Mouse (Mus musculus): ENCODE results near the gene Map2. TPM values are rescaled to one million over a fixed set of nuclear protein-coding genes. Genes with fewer than 3 reads are reported as not detected.
A peak's percentile ranks its signal among the peaks of the same experiment; 100 is the strongest.

The Map2 gene
- 1 to 10 TPM; 3.3 to 4.0 TPM for total RNA-seq (2021)
- long read RNA-seq, experiment 1, partial matches to known transcripts = 0 of 1 reads
- long read RNA-seq, experiment 1, other reads (novel, unspliced or antisense) = 1 of 1 reads
- long read RNA-seq, experiment 2, partial matches to known transcripts = 0 of 1 reads
- long read RNA-seq, experiment 2, other reads (novel, unspliced or antisense) = 1 of 1 reads

GRCm38 (mm10) chr1:66175041-66175665 lies at the start of gene Map2:
Gene Map2 (plus strand): TSS chr1:66175273.
- peak; percentile 86 for DNase-seq

- no peak for DNase-seq
Measured at GRCm38 (mm10) chr1:66133014-66133413, 42.1 kb upstream of the Map2 start.

- no peak for DNase-seq
Measured at GRCm38 (mm10) chr1:66135324-66135723, 39.7 kb upstream of the Map2 start.

- no peak for DNase-seq
Measured at GRCm38 (mm10) chr1:66140686-66141085, 34.4 kb upstream of the Map2 start.

GRCm38 (mm10) chr1:66145180-66145579 lies 29.9 kb upstream of the Map2 start:
- no peak for DNase-seq

- DNase-seq = no peak
Measured at GRCm38 (mm10) chr1:66148825-66149514, 26.1 kb upstream of the Map2 start.

GRCm38 (mm10) chr1:66150806-66151205 lies 24.3 kb upstream of the Map2 start:
- DNase-seq = no peak

- DNase-seq = no peak
Measured at GRCm38 (mm10) chr1:66157135-66157534, 17.9 kb upstream of the Map2 start.

GRCm38 (mm10) chr1:66157589-66157988 lies 17.5 kb upstream of the Map2 start:
- no peak for DNase-seq

- no peak for DNase-seq
Measured at GRCm38 (mm10) chr1:66164648-66165047, 10.4 kb upstream of the Map2 start.

- no peak for DNase-seq
Measured at GRCm38 (mm10) chr1:66168722-66169121, 6.4 kb upstream of the Map2 start.

- DNase-seq = no peak
Measured at GRCm38 (mm10) chr1:66172127-66172526, 2.9 kb upstream of the Map2 start.

- DNase-seq = no peak
Measured at GRCm38 (mm10) chr1:66173630-66174029, 1.4 kb upstream of the Map2 start.

- no peak for DNase-seq
Measured at GRCm38 (mm10) chr1:66176012-66176837, 1.2 kb downstream of the Map2 start.

- DNase-seq = no peak
Measured at GRCm38 (mm10) chr1:66176838-66177105, 1.7 kb downstream of the Map2 start.

- no peak for DNase-seq
Measured at GRCm38 (mm10) chr1:66177489-66178170, 2.6 kb downstream of the Map2 start.

GRCm38 (mm10) chr1:66187016-66187681 lies 12.1 kb downstream of the Map2 start:
- DNase-seq = no peak

GRCm38 (mm10) chr1:66192401-66192800 lies 17.3 kb downstream of the Map2 start:
- no peak for DNase-seq

GRCm38 (mm10) chr1:66192891-66193290 lies 17.8 kb downstream of the Map2 start:
- DNase-seq = no peak

- DNase-seq = no peak
Measured at GRCm38 (mm10) chr1:66195040-66195726, 20.1 kb downstream of the Map2 start.

GRCm38 (mm10) chr1:66196240-66196639 lies 21.2 kb downstream of the Map2 start:
- no peak for DNase-seq

Data from gastrocnemius, postnatal 25 days (tissue).